Mouse (Mus musculus): Measurements from ENCODE around the gene Gabrb2. TPM values are rescaled to one million over a fixed set of nuclear protein-coding genes. Genes with fewer than 3 reads are reported as not detected.

Gabrb2 gene
- total RNA-seq (2023), result not detected in 4 replicates

GRCm38 (mm10) chr11:42418996-42419782, at the start of gene Gabrb2:
Gene Gabrb2, plus strand, starts transcription at chr11:42419757.

Other genes starting within 250 kb of the Gabrb2 start
- gene Gabra1, start 236.8 kb upstream of the Gabrb2 start, total RNA-seq (2023), result not detected in 4 replicates
- gene Gabra6, start 98.7 kb upstream of the Gabrb2 start, total RNA-seq (2023), result not detected in 4 replicates

All from B cell, adult 62 days (primary cell).